Mouse (Mus musculus): ENCODE measurements around the gene P2rx7.

DNA sequence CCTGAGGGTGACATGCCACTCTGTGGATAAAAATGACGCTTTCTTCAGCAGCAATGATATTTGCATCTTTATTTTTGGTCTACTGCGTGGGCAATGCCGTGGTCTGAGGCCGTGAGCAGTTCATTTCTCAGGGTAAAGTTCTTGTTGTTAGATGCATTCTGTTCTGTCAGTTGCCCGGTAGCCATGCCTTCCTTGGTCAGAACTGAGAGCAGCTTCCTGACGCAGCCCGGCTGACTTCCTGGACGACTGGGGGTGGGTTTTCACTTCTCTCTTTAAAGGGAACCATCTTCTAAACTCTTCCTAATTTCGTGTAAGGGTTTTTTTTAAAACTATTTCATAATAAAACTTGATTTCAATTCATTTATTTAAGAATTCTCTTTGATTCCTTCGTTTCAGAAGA lies 40.2 kb downstream of the P2rx7 start:
- no peak for TF ChIP-seq POLR2A (IDR thresholded peaks at IDR 0.05; ENCODE audit: borderline replicate concordance, extremely low read depth, insufficient read depth, insufficient read length, poor library complexity, severe bottlenecking)
- no peak for TF ChIP-seq CTCF (IDR thresholded peaks at IDR 0.05; ENCODE audit: borderline replicate concordance, extremely low read depth, insufficient read depth, insufficient read length)

Data from brain, embryonic 14.5 days (tissue).